Mouse (Mus musculus) embryo, embryonic 11.5 days (tissue): ENCODE results near the gene Tubgcp2.

Experiments used
- DNase-seq: peaks from one replicate; pipeline ENCODE4 v3.0.0-alpha.2; 2012; ENCODE audit warnings: low read depth, low spot score

The Tubgcp2 gene

DNA sequence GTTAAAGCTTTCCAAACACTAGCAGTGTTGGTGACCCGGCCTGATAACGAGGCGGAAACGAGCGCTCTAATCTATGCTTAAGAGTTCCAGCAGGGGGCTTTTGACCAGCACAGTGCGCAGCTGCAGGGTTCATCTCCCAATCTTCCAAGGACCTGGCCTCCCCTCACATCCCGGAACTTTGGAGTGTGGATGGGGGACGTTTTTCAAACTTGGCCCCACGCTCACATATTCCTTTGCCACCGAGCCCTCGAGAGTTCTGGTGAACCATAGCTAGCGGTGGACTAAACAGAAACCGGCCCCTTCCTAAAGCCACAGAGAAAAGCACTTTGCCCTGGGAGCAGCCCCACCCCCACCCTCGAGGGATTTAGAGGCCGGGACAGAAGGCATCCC, 86.6 kb downstream of the Tubgcp2 start:
- DNase-seq: no peak

- no peak for DNase-seq
Observed at GRCm38 (mm10) chr7:139946032-139946431, 90.4 kb downstream of the Tubgcp2 start.
